In the genomic region with DNA sequence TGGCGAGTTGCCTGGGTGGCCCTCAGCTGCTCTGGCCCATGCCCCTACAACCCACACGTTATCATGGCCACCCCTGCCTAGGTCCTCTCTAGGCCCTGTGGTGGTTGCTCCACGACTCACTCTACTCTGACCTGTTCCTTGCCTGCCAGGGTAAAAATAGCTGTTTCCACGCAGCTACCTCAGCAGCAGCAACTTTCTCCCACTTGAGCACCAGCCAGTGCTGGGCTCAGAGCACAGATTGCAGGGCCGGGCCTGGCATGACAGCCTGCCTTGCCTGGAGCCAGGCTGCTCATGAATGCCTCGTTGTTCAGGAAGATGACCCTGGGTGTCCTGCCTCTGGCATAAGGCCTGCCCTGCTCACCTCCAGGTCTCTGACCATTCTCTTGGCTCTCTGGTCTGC, we compare ENCODE assay signal across 9 mouse cellular contexts.
DNase-seq lines count a peak whose midpoint lies in the region; ATAC-seq lines count a peak whose summit lies in the region.
"Had no signal": no experiment of that assay in that cellular context is flagged by ENCODE, and none has a peak within 500 bp of the region (broad histone marks: within the 10 kb centered on the region; RNA-seq: fewer than 3 reads in every experiment).

No protein-coding gene starts in this region.

- no peak for ATAC-seq in megakaryocyte-erythroid progenitor cell, adult 5-6 weeks (replicated peaks; ENCODE audit: low FRiP score, low TSS enrichment, poor library complexity, severe bottlenecking)
- ATAC-seq: Patski had no signal

- H3K27me3 ChIP-seq in heart, embryonic 10.5 days (ENCODE audit: insufficient read depth, poor library complexity, severe bottlenecking), result peaks cover 14% of the 10 kb centered on the region
- peaks cover 9% of the 10 kb centered on the region; the same call in 1 of the 2 replicates for H3K27me3 ChIP-seq in midbrain, embryonic 10.5 days (ENCODE audit: low read depth, poor library complexity, severe bottlenecking)
- H3K27me3 ChIP-seq: Patski had no signal

- peaks cover 59% of the 10 kb centered on the region for H3K4me1 ChIP-seq in heart, embryonic 10.5 days
- H3K4me1 ChIP-seq in midbrain, embryonic 10.5 days, result peaks cover 24% of the 10 kb centered on the region

- 40% methylated on average over 6 of the region's 6 CpGs for WGBS in heart, embryonic 10.5 days
- 78% methylated on average over 6 of the region's 6 CpGs for WGBS in midbrain, embryonic 10.5 days

- H3K27ac ChIP-seq in heart, embryonic 10.5 days, result peak overlapping the region; percentile 78
- H3K27ac ChIP-seq in midbrain, embryonic 10.5 days (replicated peaks), result no peak overlapping the region

- H3K9me3 ChIP-seq in heart, embryonic 10.5 days, result no peaks in the 10 kb centered on the region
- H3K9me3 ChIP-seq in midbrain, embryonic 10.5 days (replicated peaks), result no peaks in the 10 kb centered on the region

- no peaks in the 10 kb centered on the region for H3K36me3 ChIP-seq in heart, embryonic 10.5 days
- H3K36me3 ChIP-seq in midbrain, embryonic 10.5 days, result no peaks in the 10 kb centered on the region

- no peak overlapping the region for H3K4me3 ChIP-seq in heart, embryonic 10.5 days
- no peak overlapping the region for H3K4me3 ChIP-seq in midbrain, embryonic 10.5 days

- peak; percentile 10 for DNase-seq in lung, postnatal 25 days (ENCODE audit: low spot score)
- no peak for DNase-seq in lung, postnatal 36 days
- peak; percentile 84 to 88 for DNase-seq in cerebellum, postnatal 14 days
- DNase-seq in heart, embryonic 10.5 days (ENCODE audit: low spot score), result no peak
- peak; percentile 51 to 70 for DNase-seq in layer of hippocampus, postnatal 36 days
- DNase-seq in spleen, adult 12 weeks (ENCODE audit: low spot score), result no peak
- DNase-seq in midbrain, embryonic 10.5 days (ENCODE audit: low spot score), result no peak

Comparison
In these comparisons a context has a peak if more than half of its experiments do, and no peak if none do; other contexts are left out.
1. DNase-seq: peak in lung, postnatal 25 days (single experiment), cerebellum, postnatal 14 days (2 of 2) and layer of hippocampus, postnatal 36 days (2 of 2); none in lung, postnatal 36 days (single experiment), heart, embryonic 10.5 days (single experiment), spleen, adult 12 weeks (single experiment) and midbrain, embryonic 10.5 days (single experiment).